Mouse (Mus musculus) liver, postnatal 0 days (tissue): ENCODE results near the gene Nhlh1.

Source experiments
- CTCF ChIP-seq: sonication (generic); IDR thresholded peaks from 2 replicates; pipeline ENCODE4 v1.5.1; 2016; ENCODE audit warnings: antibody characterized with exemption, low read depth
- EP300 ChIP-seq: IDR thresholded peaks from 2 replicates; pipeline ENCODE4 v1.6.1; 2016; ENCODE audit warnings: antibody characterized with exemption, low read depth, mild to moderate bottlenecking

- TF ChIP-seq CTCF (no peak), EP300 (no peak)
These were observed 33.1 kb downstream of the Nhlh1 start for GRCm38 (mm10) chr1:172024140-172024895.
